Mouse (Mus musculus): Measurements from ENCODE around the gene Aimp1. TPM values are rescaled to one million over a fixed set of nuclear protein-coding genes. Genes with fewer than 3 reads are reported as not detected.

Gene Aimp1
- total RNA-seq, 2 experiments from 2014 or later, result 117 to 144 TPM

Other genes with a start within 250 kb of the Aimp1 start
- not detected in 2 replicates for gene Gimd1, start 54.5 kb downstream of the Aimp1 start, total RNA-seq (2014; fragmentation: Nextera tagmentation)
- gene Gimd1, start 54.5 kb downstream of the Aimp1 start, total RNA-seq (2017), result not detected in 2 replicates
- gene Tbck, start 226 bp downstream of the Aimp1 start, total RNA-seq (2014; fragmentation: Nextera tagmentation), result 14.4 and 16.5 TPM in 2 replicates
- 16.0 and 18.6 TPM in 2 replicates for gene Tbck, start 226 bp downstream of the Aimp1 start, total RNA-seq (2017)

Measured in megakaryocyte-erythroid progenitor cell, adult 5-6 weeks (primary cell).